Mouse (Mus musculus): ENCODE data around the gene Fut8. TPM values are rescaled to one million over a fixed set of nuclear protein-coding genes. Genes with fewer than 3 reads are reported as not detected.
A peak's percentile ranks its signal among the peaks of the same experiment; 100 is the strongest.

Gene Fut8
- polyA plus RNA-seq (2015; fragmentation: Nextera tagmentation; extraction: Ambion mirVana) = 35.2 and 37.5 TPM in 2 replicates

DNA sequence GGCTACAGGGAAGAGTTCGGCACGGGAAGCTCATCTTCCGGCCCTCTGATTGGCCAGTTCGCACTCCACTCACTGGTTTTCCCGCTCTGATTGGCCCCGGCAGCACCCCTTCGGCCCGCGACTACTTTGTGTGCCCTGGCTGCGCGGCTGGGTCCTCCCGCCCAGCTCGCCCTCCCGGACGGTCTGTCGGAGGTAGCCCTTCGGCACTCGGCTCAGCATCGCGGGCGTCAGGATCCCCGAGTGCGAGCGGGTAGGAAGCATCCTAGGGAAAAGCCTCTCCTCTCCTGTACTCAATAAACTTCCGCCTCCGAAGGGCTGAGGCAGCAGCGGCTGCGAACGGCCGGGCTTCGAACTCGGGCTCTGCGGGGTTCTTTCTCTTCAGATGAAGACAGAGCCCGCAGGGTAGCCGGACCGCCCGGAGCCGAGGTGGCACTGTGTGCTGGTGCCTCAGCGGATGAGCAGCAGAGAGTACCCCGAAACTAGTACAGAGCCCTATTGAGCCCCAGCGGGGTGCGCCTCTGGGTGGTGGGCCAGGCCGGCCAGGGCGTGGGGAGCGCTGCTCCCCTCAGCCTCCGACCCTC is at the start of gene Fut8:
Gene Fut8 (plus strand): TSS at position 176 of the 581 bp plus-strand sequence.
- Histone ChIP-seq H3K4me3 (peak within 1 kb of the TSS; percentile 96), H3K36me3 (no peaks in the 10 kb centered on the region), H3K9ac (replicated peaks) (peak within 1 kb of the TSS; percentile 96), H3K4me2 (replicated peaks) (peak within 1 kb of the TSS; percentile 92), H3K9me3 (no peaks in the 10 kb centered on the region), H3K27ac (replicated peaks) (peak within 1 kb of the TSS; percentile 97), H3K27me3 (no peaks in the 10 kb centered on the region), H3K4me1 (peaks cover 13% of the 10 kb centered on the region)
- under 1% methylated on average over 46 of the region's 46 CpGs for WGBS
- peak; percentile 78 for ATAC-seq (replicated peaks)

- H3K4me1 ChIP-seq = no peaks in the 10 kb centered on the region
- WGBS = 53% methylated on average over 4 of the region's 4 CpGs
- no peaks in the 10 kb centered on the region for H3K27me3 ChIP-seq
- H3K9ac ChIP-seq (replicated peaks) = no peak overlapping the region
- H3K36me3 ChIP-seq = no peaks in the 10 kb centered on the region
- H3K4me2 ChIP-seq (replicated peaks) = no peak overlapping the region
- H3K27ac ChIP-seq (replicated peaks) = no peak overlapping the region
- H3K4me3 ChIP-seq = no peak overlapping the region
- no peaks in the 10 kb centered on the region for H3K9me3 ChIP-seq
- no peak for ATAC-seq (replicated peaks)
Observed at GRCm38 (mm10) chr12:77189161-77189560, 48.8 kb upstream of the Fut8 start.

GRCm38 (mm10) chr12:77189933-77190446 is 47.9 kb upstream of the Fut8 start:
- Histone ChIP-seq H3K4me2 (replicated peaks) (no peak overlapping the region), H3K4me3 (no peak overlapping the region)

GRCm38 (mm10) chr12:77191478-77192271 is 46.2 kb upstream of the Fut8 start:
- no peaks in the 10 kb centered on the region for H3K9me3 ChIP-seq
- H3K36me3 ChIP-seq = no peaks in the 10 kb centered on the region
- H3K27me3 ChIP-seq = no peaks in the 10 kb centered on the region
- H3K9ac ChIP-seq (replicated peaks) = no peak overlapping the region
- no peak for ATAC-seq (replicated peaks)
- H3K4me3 ChIP-seq = no peak overlapping the region
- no peak overlapping the region for H3K4me2 ChIP-seq (replicated peaks)
- 91% methylated on average over 9 of the region's 9 CpGs for WGBS
- H3K27ac ChIP-seq (replicated peaks) = no peak overlapping the region
- H3K4me1 ChIP-seq = no peaks in the 10 kb centered on the region

More at GRCm38 (mm10) chr12:77189933-77190446, 47.9 kb upstream of the Fut8 start:
- Histone ChIP-seq H3K36me3 (no peaks in the 10 kb centered on the region), H3K27me3 (no peaks in the 10 kb centered on the region), H3K9ac (replicated peaks) (no peak overlapping the region), H3K4me1 (no peaks in the 10 kb centered on the region), H3K9me3 (no peaks in the 10 kb centered on the region), H3K27ac (replicated peaks) (no peak overlapping the region)
- 93% methylated on average over 3 of the region's 3 CpGs for WGBS
- no peak for ATAC-seq (replicated peaks)

DNA sequence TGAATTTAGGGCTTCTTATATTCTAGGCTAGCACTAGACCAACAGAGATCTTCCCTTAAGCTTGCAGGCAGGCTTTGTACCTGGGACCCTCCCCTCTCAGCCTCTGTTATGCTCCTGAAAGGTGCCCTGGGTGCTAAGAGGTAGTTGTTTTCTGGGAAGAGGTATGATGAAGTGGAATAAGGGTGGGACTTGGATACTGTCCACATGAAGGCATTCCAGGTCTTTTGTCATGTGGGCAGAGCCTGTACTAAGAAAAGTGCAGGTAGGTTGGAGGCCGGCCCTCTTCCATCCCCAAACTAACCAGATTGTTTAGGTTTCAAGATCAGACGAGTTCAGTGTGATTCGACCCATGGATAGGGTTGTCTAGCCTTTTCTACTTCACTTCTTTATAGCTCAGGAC is 45.2 kb upstream of the Fut8 start:
- H3K9ac ChIP-seq (replicated peaks) = no peak overlapping the region
- H3K4me3 ChIP-seq = no peak overlapping the region
- no peaks in the 10 kb centered on the region for H3K9me3 ChIP-seq
- WGBS = 96% methylated on average over 3 of the region's 3 CpGs
- H3K27ac ChIP-seq (replicated peaks) = no peak overlapping the region
- H3K4me2 ChIP-seq (replicated peaks) = no peak overlapping the region
- H3K4me1 ChIP-seq = no peaks in the 10 kb centered on the region
- no peak for ATAC-seq (replicated peaks)
- no peaks in the 10 kb centered on the region for H3K27me3 ChIP-seq
- no peaks in the 10 kb centered on the region for H3K36me3 ChIP-seq

GRCm38 (mm10) chr12:77193225-77193716 is 44.7 kb upstream of the Fut8 start:
- no peak overlapping the region for H3K4me3 ChIP-seq
- no peak overlapping the region for H3K9ac ChIP-seq (replicated peaks)
- H3K4me2 ChIP-seq (replicated peaks) = no peak overlapping the region
- no peaks in the 10 kb centered on the region for H3K36me3 ChIP-seq
- no peaks in the 10 kb centered on the region for H3K4me1 ChIP-seq
- H3K27ac ChIP-seq (replicated peaks) = no peak overlapping the region
- no peaks in the 10 kb centered on the region for H3K9me3 ChIP-seq
- no peak for ATAC-seq (replicated peaks)
- 80% methylated on average over 4 of the region's 4 CpGs for WGBS
- H3K27me3 ChIP-seq = no peaks in the 10 kb centered on the region

DNA sequence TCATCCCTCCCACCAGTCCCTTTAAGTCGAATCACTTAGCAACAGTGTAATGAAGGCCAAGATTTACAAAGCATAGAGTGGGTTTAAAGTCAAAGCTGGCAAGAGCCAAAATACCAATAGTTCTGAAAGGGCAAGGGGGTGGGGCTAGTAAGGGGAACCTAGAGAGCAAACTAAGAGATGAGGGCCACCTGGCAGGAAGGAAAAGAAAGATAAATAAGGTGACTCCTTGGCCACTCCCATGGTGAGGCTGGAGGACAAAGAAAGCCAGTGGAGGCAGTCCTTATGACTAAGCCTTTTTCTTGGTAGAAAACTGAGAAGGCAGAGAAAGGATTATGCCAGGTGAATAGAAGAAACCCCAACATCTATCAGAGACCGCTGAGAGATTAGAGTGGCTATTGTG is 42.9 kb upstream of the Fut8 start:
- no peak overlapping the region for H3K4me3 ChIP-seq
- H3K9me3 ChIP-seq = no peaks in the 10 kb centered on the region
- no peak overlapping the region for H3K27ac ChIP-seq (replicated peaks)
- no peak overlapping the region for H3K9ac ChIP-seq (replicated peaks)
- H3K27me3 ChIP-seq = no peaks in the 10 kb centered on the region
- 69% methylated on average over 2 of the region's 2 CpGs for WGBS
- no peaks in the 10 kb centered on the region for H3K36me3 ChIP-seq
- no peak for ATAC-seq (replicated peaks)
- no peak overlapping the region for H3K4me2 ChIP-seq (replicated peaks)
- no peaks in the 10 kb centered on the region for H3K4me1 ChIP-seq

- Histone ChIP-seq H3K9ac (replicated peaks) (no peak overlapping the region), H3K36me3 (no peaks in the 10 kb centered on the region), H3K4me2 (replicated peaks) (no peak overlapping the region), H3K9me3 (no peaks in the 10 kb centered on the region), H3K4me1 (no peaks in the 10 kb centered on the region), H3K4me3 (no peak overlapping the region), H3K27ac (replicated peaks) (no peak overlapping the region), H3K27me3 (no peaks in the 10 kb centered on the region)
- WGBS = 95% methylated on average over 2 of the region's 2 CpGs
- ATAC-seq (replicated peaks) = no peak
Observed at GRCm38 (mm10) chr12:77196529-77197095, 41.3 kb upstream of the Fut8 start.

- WGBS = 76% methylated on average over 7 of the region's 7 CpGs
- Histone ChIP-seq H3K36me3 (no peaks in the 10 kb centered on the region), H3K4me1 (no peaks in the 10 kb centered on the region), H3K27ac (replicated peaks) (no peak overlapping the region), H3K4me2 (replicated peaks) (no peak overlapping the region), H3K9ac (replicated peaks) (no peak overlapping the region), H3K27me3 (no peaks in the 10 kb centered on the region), H3K9me3 (no peaks in the 10 kb centered on the region), H3K4me3 (no peak overlapping the region)
- no peak for ATAC-seq (replicated peaks)
Observed at GRCm38 (mm10) chr12:77197121-77197599, 40.8 kb upstream of the Fut8 start.

DNA sequence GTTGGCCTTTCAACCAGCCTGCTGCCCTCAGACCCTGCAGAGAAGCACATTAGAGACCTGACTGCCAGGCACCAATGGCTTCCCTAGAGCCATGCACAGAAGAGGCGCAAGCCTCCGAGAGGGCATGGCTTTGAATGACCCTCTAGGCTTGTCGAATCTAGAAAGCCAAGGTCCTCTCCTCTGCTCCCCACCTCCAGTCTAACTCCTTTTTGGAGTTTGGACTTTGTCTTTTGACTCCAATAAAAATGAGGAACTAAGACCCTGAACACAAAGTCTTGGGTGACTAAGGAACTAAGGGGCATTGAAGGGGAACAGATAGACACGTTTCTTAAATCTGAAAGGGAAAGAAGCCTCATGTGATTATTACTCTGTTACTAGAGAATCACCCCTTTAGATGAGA is 39.7 kb upstream of the Fut8 start:
- WGBS = 93% methylated on average over 4 of the region's 4 CpGs
- H3K36me3 ChIP-seq = no peaks in the 10 kb centered on the region
- H3K9me3 ChIP-seq = no peaks in the 10 kb centered on the region
- H3K4me1 ChIP-seq = no peaks in the 10 kb centered on the region
- H3K27me3 ChIP-seq = no peaks in the 10 kb centered on the region
- no peak overlapping the region for H3K9ac ChIP-seq (replicated peaks)
- H3K4me3 ChIP-seq = no peak overlapping the region
- no peak overlapping the region for H3K4me2 ChIP-seq (replicated peaks)
- H3K27ac ChIP-seq (replicated peaks) = no peak overlapping the region
- no peak for ATAC-seq (replicated peaks)

GRCm38 (mm10) chr12:77201461-77202143 is 36.3 kb upstream of the Fut8 start:
- Histone ChIP-seq H3K4me1 (no peaks in the 10 kb centered on the region), H3K9me3 (no peaks in the 10 kb centered on the region), H3K27ac (replicated peaks) (no peak overlapping the region), H3K36me3 (no peaks in the 10 kb centered on the region), H3K9ac (replicated peaks) (no peak overlapping the region), H3K27me3 (no peaks in the 10 kb centered on the region), H3K4me2 (replicated peaks) (no peak overlapping the region), H3K4me3 (no peak overlapping the region)
- 77% methylated on average over 10 of the region's 10 CpGs for WGBS
- ATAC-seq (replicated peaks) = no peak

DNA sequence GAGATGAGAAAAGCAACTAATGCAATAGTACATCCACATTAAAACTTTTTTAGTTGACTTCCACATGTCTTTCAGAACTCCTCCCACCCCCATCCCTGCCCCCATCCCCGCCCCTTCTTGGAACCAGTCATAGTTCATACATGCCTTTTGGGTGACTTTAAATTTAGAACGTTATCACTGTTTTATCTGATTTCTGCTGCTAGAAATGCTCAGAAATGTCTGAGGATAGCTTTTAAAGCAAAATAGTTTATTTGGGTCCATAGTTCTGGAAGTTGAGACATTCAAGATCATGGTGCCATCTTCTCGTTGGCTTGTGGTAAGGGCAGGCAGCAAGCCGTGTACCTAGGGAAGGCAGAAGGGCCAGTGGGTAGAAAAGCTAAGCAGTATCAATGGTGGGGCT is 34.8 kb upstream of the Fut8 start:
- Histone ChIP-seq H3K4me3 (no peak overlapping the region), H3K4me1 (no peaks in the 10 kb centered on the region), H3K9ac (replicated peaks) (no peak overlapping the region), H3K27ac (replicated peaks) (no peak overlapping the region), H3K9me3 (no peaks in the 10 kb centered on the region), H3K27me3 (no peaks in the 10 kb centered on the region), H3K4me2 (replicated peaks) (no peak overlapping the region), H3K36me3 (no peaks in the 10 kb centered on the region)
- 92% methylated on average over 4 of the region's 4 CpGs for WGBS
- no peak for ATAC-seq (replicated peaks)
